Mouse (Mus musculus): ENCODE results near the gene Commd4. TPM values are rescaled to one million over a fixed set of nuclear protein-coding genes. Genes with fewer than 3 reads are reported as not detected.

The Commd4 gene
- total and polyA plus RNA-seq, 2 experiments from 2014 or later: 72.8 to 184 TPM

GRCm38 (mm10) chr9:57139571-57139970 is 18.6 kb downstream of the Commd4 start:
- Histone ChIP-seq H3K4me2 (ENCODE audit: low read depth, low read length, poor library complexity, severe bottlenecking) (no peak overlapping the region), H3K9ac (replicated peaks; ENCODE audit: low read length, poor library complexity, severe bottlenecking) (no peak overlapping the region), H3K9me3 (ENCODE audit: low read length) (no peaks in the 10 kb centered on the region), H3K27ac (ENCODE audit: low read depth, low read length) (no peak overlapping the region), H3K36me3 (ENCODE audit: insufficient read depth, low read length) (peaks cover 75% of the 10 kb centered on the region), H3K4me1 (ENCODE audit: insufficient read depth, low read length) (no peaks in the 10 kb centered on the region), H3K4me3 (ENCODE audit: low read depth, low read length) (no peak overlapping the region), H3K27me3 (ENCODE audit: insufficient read depth, low read length) (no peaks in the 10 kb centered on the region)
- no peak for DNase-seq (ENCODE audit: low spot score)
- no peak for TF ChIP-seq CTCF (IDR thresholded peaks at IDR 0.05)
- ATAC-seq (ENCODE audit: low FRiP score): no peak
- 97% methylated on average over 5 of the region's 5 CpGs for WGBS

GRCm38 (mm10) chr9:57139110-57139509 is 19.0 kb downstream of the Commd4 start:
- no peak overlapping the region for H3K9ac ChIP-seq (replicated peaks; ENCODE audit: low read length, poor library complexity, severe bottlenecking)
- no peaks in the 10 kb centered on the region for H3K4me1 ChIP-seq (ENCODE audit: insufficient read depth, low read length)
- ATAC-seq (ENCODE audit: low FRiP score) (no peak), DNase-seq (ENCODE audit: low spot score) (no peak)
- H3K4me3 ChIP-seq (ENCODE audit: low read depth, low read length): no peak overlapping the region
- no peak overlapping the region for H3K27ac ChIP-seq (ENCODE audit: low read depth, low read length)
- no peaks in the 10 kb centered on the region for H3K9me3 ChIP-seq (ENCODE audit: low read length)
- H3K36me3 ChIP-seq (ENCODE audit: insufficient read depth, low read length): peaks cover 78% of the 10 kb centered on the region
- H3K4me2 ChIP-seq (ENCODE audit: low read depth, low read length, poor library complexity, severe bottlenecking): no peak overlapping the region
- 89% methylated on average over 9 of the region's 9 CpGs for WGBS
- no peaks in the 10 kb centered on the region for H3K27me3 ChIP-seq (ENCODE audit: insufficient read depth, low read length)
- TF ChIP-seq CTCF (IDR thresholded peaks at IDR 0.05): no peak

GRCm38 (mm10) chr9:57138507-57138906 is 19.6 kb downstream of the Commd4 start:
- no peaks in the 10 kb centered on the region for H3K4me1 ChIP-seq (ENCODE audit: insufficient read depth, low read length)
- H3K4me2 ChIP-seq (ENCODE audit: low read depth, low read length, poor library complexity, severe bottlenecking): no peak overlapping the region
- no peak for DNase-seq (ENCODE audit: low spot score)
- ATAC-seq (ENCODE audit: low FRiP score): no peak
- H3K4me3 ChIP-seq (ENCODE audit: low read depth, low read length): no peak overlapping the region
- no peak for TF ChIP-seq CTCF (IDR thresholded peaks at IDR 0.05)
- H3K36me3 ChIP-seq (ENCODE audit: insufficient read depth, low read length): peaks cover 78% of the 10 kb centered on the region
- no peak overlapping the region for H3K9ac ChIP-seq (replicated peaks; ENCODE audit: low read length, poor library complexity, severe bottlenecking)
- 91% methylated on average over 6 of the region's 6 CpGs for WGBS
- no peak overlapping the region for H3K27ac ChIP-seq (ENCODE audit: low read depth, low read length)
- H3K27me3 ChIP-seq (ENCODE audit: insufficient read depth, low read length): no peaks in the 10 kb centered on the region
- H3K9me3 ChIP-seq (ENCODE audit: low read length): no peaks in the 10 kb centered on the region

- no peak for TF ChIP-seq CTCF (IDR thresholded peaks at IDR 0.05)
- no peaks in the 10 kb centered on the region for H3K4me1 ChIP-seq (ENCODE audit: insufficient read depth, low read length)
- no peaks in the 10 kb centered on the region for H3K27me3 ChIP-seq (ENCODE audit: insufficient read depth, low read length)
- no peak overlapping the region for H3K4me2 ChIP-seq (ENCODE audit: low read depth, low read length, poor library complexity, severe bottlenecking)
- H3K4me3 ChIP-seq (ENCODE audit: low read depth, low read length): no peak overlapping the region
- H3K9me3 ChIP-seq (ENCODE audit: low read length): no peaks in the 10 kb centered on the region
- H3K36me3 ChIP-seq (ENCODE audit: insufficient read depth, low read length): peaks cover 74% of the 10 kb centered on the region
- 91% methylated on average over 9 of the region's 9 CpGs for WGBS
- ATAC-seq (ENCODE audit: low FRiP score) (no peak), DNase-seq (ENCODE audit: low spot score) (no peak)
- no peak overlapping the region for H3K9ac ChIP-seq (replicated peaks; ENCODE audit: low read length, poor library complexity, severe bottlenecking)
- no peak overlapping the region for H3K27ac ChIP-seq (ENCODE audit: low read depth, low read length)
These were observed 20.4 kb downstream of the Commd4 start for GRCm38 (mm10) chr9:57137777-57138176.

GRCm38 (mm10) chr9:57137246-57137645 is 20.9 kb downstream of the Commd4 start:
- H3K4me3 ChIP-seq (ENCODE audit: low read depth, low read length): no peak overlapping the region
- ATAC-seq (ENCODE audit: low FRiP score): no peak
- no peaks in the 10 kb centered on the region for H3K27me3 ChIP-seq (ENCODE audit: insufficient read depth, low read length)
- WGBS: 88% methylated on average over 6 of the region's 6 CpGs
- no peak overlapping the region for H3K9ac ChIP-seq (replicated peaks; ENCODE audit: low read length, poor library complexity, severe bottlenecking)
- no peak overlapping the region for H3K4me2 ChIP-seq (ENCODE audit: low read depth, low read length, poor library complexity, severe bottlenecking)
- no peaks in the 10 kb centered on the region for H3K4me1 ChIP-seq (ENCODE audit: insufficient read depth, low read length)
- no peak for DNase-seq (ENCODE audit: low spot score)
- H3K9me3 ChIP-seq (ENCODE audit: low read length): no peaks in the 10 kb centered on the region
- H3K36me3 ChIP-seq (ENCODE audit: insufficient read depth, low read length): peaks cover 72% of the 10 kb centered on the region
- no peak overlapping the region for H3K27ac ChIP-seq (ENCODE audit: low read depth, low read length)
- TF ChIP-seq CTCF (IDR thresholded peaks at IDR 0.05): no peak

- DNase-seq (ENCODE audit: low spot score): peak; percentile 97
- no peaks in the 10 kb centered on the region for H3K9me3 ChIP-seq (ENCODE audit: low read length)
- H3K4me3 ChIP-seq (ENCODE audit: low read depth, low read length): peak within 1 kb of the TSS; percentile 88
- H3K9ac ChIP-seq (replicated peaks; ENCODE audit: low read length, poor library complexity, severe bottlenecking): peak within 1 kb of the TSS; percentile 83
- H3K27ac ChIP-seq (ENCODE audit: low read depth, low read length): peak within 1 kb of the TSS; percentile 95
- H3K36me3 ChIP-seq (ENCODE audit: insufficient read depth, low read length): peaks cover 24% of the 10 kb centered on the region
- peaks cover 7% of the 10 kb centered on the region; the same call in 1 of the 2 replicates for H3K4me1 ChIP-seq (ENCODE audit: insufficient read depth, low read length)
- TF ChIP-seq CTCF (IDR thresholded peaks at IDR 0.05): peak; percentile 87
- WGBS: under 1% methylated on average over 57 of the region's 58 CpGs
- ATAC-seq (ENCODE audit: low FRiP score): peak; percentile 93
- peak within 1 kb of the TSS; percentile 82 for H3K4me2 ChIP-seq (ENCODE audit: low read depth, low read length, poor library complexity, severe bottlenecking)
- no peaks in the 10 kb centered on the region for H3K27me3 ChIP-seq (ENCODE audit: insufficient read depth, low read length)
These were observed 27.3 kb downstream of the Commd4 start, which contains the start of gene Man2c1 for GRCm38 (mm10) chr9:57130577-57131433. Man2c1 (plus strand) TSS chr9:57130690.
